Comparison of ENCODE assay signal across 8 mouse cellular contexts in genomic region chr5:136810539-136811374, GRCm38 (mm10).
A peak's percentile ranks its signal among the peaks of the same experiment; 100 is the strongest.
DNase-seq lines count a peak whose midpoint lies in the region; ATAC-seq and TF ChIP-seq lines count a peak whose summit lies in the region.

No protein-coding gene starts in this region.

- peak overlapping the region; percentile 19 for H3K9ac ChIP-seq in embryonic facial prominence, embryonic 11.5 days (replicated peaks; ENCODE audit: low read length)
- no peak overlapping the region for H3K9ac ChIP-seq in hindbrain, embryonic 16.5 days (ENCODE audit: low read depth, low read length)
- no peak overlapping the region for H3K9ac ChIP-seq in midbrain, embryonic 15.5 days

- peak; percentile 11 for DNase-seq in kidney, adult 2 months
- no peak for DNase-seq in kidney, adult 11 months
- DNase-seq in embryonic facial prominence, embryonic 11.5 days (ENCODE audit: low spot score) = peak; percentile 94
- DNase-seq in cerebellum, adult 9-10 months = no peak
- no peak for DNase-seq in thymus, postnatal 10 days (ENCODE audit: low spot score in 2 of 2)
- DNase-seq in right cerebral cortex, adult 18-20 months = no peak

- no peaks in the 10 kb centered on the region for H3K4me1 ChIP-seq in kidney, adult 2 months (ENCODE audit: control insufficient read depth, insufficient read depth, low read length)
- peaks cover 6% of the 10 kb centered on the region for H3K4me1 ChIP-seq in embryonic facial prominence, embryonic 11.5 days (ENCODE audit: control insufficient read depth, insufficient read depth, low read length)
- no peaks in the 10 kb centered on the region for H3K4me1 ChIP-seq in hindbrain, embryonic 16.5 days (ENCODE audit: control insufficient read depth, insufficient read depth, low read depth, low read length)
- no peaks in the 10 kb centered on the region for H3K4me1 ChIP-seq in midbrain, embryonic 15.5 days

- H3K27me3 ChIP-seq in kidney, adult 2 months (replicated peaks; ENCODE audit: control insufficient read depth, insufficient read depth, low read length) = no peaks in the 10 kb centered on the region
- no peaks in the 10 kb centered on the region for H3K27me3 ChIP-seq in embryonic facial prominence, embryonic 11.5 days (ENCODE audit: control insufficient read depth, insufficient read depth, low read length)
- no peaks in the 10 kb centered on the region for H3K27me3 ChIP-seq in hindbrain, embryonic 16.5 days (replicated peaks; ENCODE audit: control insufficient read depth, insufficient read depth, low read length)
- H3K27me3 ChIP-seq in midbrain, embryonic 15.5 days (replicated peaks) = no peaks in the 10 kb centered on the region

- TF ChIP-seq CTCF in kidney, adult 2 months (conservative IDR thresholded peaks at IDR 0.05; ENCODE audit: insufficient read depth, insufficient read length, low read depth, low read length) = no peak

- no peaks in the 10 kb centered on the region for H3K9me3 ChIP-seq in embryonic facial prominence, embryonic 11.5 days (replicated peaks; ENCODE audit: control insufficient read depth, low read length)
- H3K9me3 ChIP-seq in hindbrain, embryonic 16.5 days (ENCODE audit: control insufficient read depth, low read length) = peaks cover 5% of the 10 kb centered on the region; the same call in 1 of the 2 replicates
- H3K9me3 ChIP-seq in midbrain, embryonic 15.5 days = peaks cover 5% of the 10 kb centered on the region; the same call in 1 of the 2 replicates

- TF ChIP-seq POLR2A in kidney, adult 2 months (IDR thresholded peaks at IDR 0.05; ENCODE audit: low read depth, low read length) = no peak

- no peak overlapping the region for H3K27ac ChIP-seq in kidney, adult 2 months (ENCODE audit: insufficient read depth, low read depth, low read length)
- peak overlapping the region; percentile 84 for H3K27ac ChIP-seq in embryonic facial prominence, embryonic 11.5 days (replicated peaks; ENCODE audit: low read depth, low read length)
- H3K27ac ChIP-seq in hindbrain, embryonic 16.5 days (ENCODE audit: low read depth, low read length) = no peak overlapping the region
- no peak overlapping the region for H3K27ac ChIP-seq in midbrain, embryonic 15.5 days

- H3K36me3 ChIP-seq in kidney, adult 2 months (ENCODE audit: control insufficient read depth, insufficient read depth, low read length) = no peaks in the 10 kb centered on the region
- H3K36me3 ChIP-seq in embryonic facial prominence, embryonic 11.5 days (replicated peaks; ENCODE audit: control insufficient read depth, insufficient read depth, low read depth, low read length) = no peaks in the 10 kb centered on the region
- H3K36me3 ChIP-seq in hindbrain, embryonic 16.5 days (ENCODE audit: control insufficient read depth, insufficient read depth, low read length) = no peaks in the 10 kb centered on the region
- no peaks in the 10 kb centered on the region for H3K36me3 ChIP-seq in midbrain, embryonic 15.5 days (replicated peaks)

- 37% methylated on average over 30 of the region's 30 CpGs for WGBS in kidney, adult 2 months
- WGBS in embryonic facial prominence, embryonic 11.5 days = 28% methylated on average over 30 of the region's 30 CpGs
- 55% methylated on average over 30 of the region's 30 CpGs for whole genome bisulfite sequencing in hindbrain, embryonic 16.5 days
- 61% methylated on average over 30 of the region's 30 CpGs for WGBS in midbrain, embryonic 15.5 days

- peak; percentile 53 for ATAC-seq in embryonic facial prominence, embryonic 11.5 days (replicated peaks; ENCODE audit: insufficient number of reproducible peaks, low FRiP score, low TSS enrichment, low read depth)
- ATAC-seq in hindbrain, embryonic 16.5 days = no peak
- no peak for ATAC-seq in midbrain, embryonic 15.5 days (replicated peaks)

- H3K4me3 ChIP-seq in kidney, adult 2 months (ENCODE audit: insufficient read depth, low read depth, low read length) = no peak overlapping the region
- H3K4me3 ChIP-seq in embryonic facial prominence, embryonic 11.5 days (ENCODE audit: low read depth, low read length) = no peak overlapping the region
- no peak overlapping the region for H3K4me3 ChIP-seq in hindbrain, embryonic 16.5 days (ENCODE audit: low read length)
- no peak overlapping the region for H3K4me3 ChIP-seq in midbrain, embryonic 15.5 days

- no peak overlapping the region; the same call in 1 of the 2 replicates for H3K4me2 ChIP-seq in embryonic facial prominence, embryonic 11.5 days (ENCODE audit: low read depth, low read length)
- H3K4me2 ChIP-seq in hindbrain, embryonic 16.5 days (ENCODE audit: low read length) = peak overlapping the region; percentile 34
- 0 out of 2 replicates have a peak overlapping the region, but pooled peaks have one; percentile 8 for H3K4me2 ChIP-seq in midbrain, embryonic 15.5 days

Comparison
In these comparisons a context has a peak if more than half of its experiments do, and no peak if none do; other contexts are left out.
1. DNase-seq: peak in kidney, adult 2 months (single experiment) and embryonic facial prominence, embryonic 11.5 days (single experiment); none in kidney, adult 11 months (single experiment), cerebellum, adult 9-10 months (single experiment), thymus, postnatal 10 days (0 of 2) and right cerebral cortex, adult 18-20 months (single experiment).